Mouse (Mus musculus): ENCODE data around the gene Tfb1m. TPM values are rescaled to one million over a fixed set of nuclear protein-coding genes. Genes with fewer than 3 reads are reported as not detected.

Tfb1m gene
- 6.7 TPM for polyA plus RNA-seq (2014; fragmentation: Illumina TruSeq; extraction: RNeasy Lipid Tissue Mini Kit (QIAGEN cat#74804); ENCODE audit: insufficient read depth, low read depth, low replicate concordance)

GRCm38 (mm10) chr17:3557331-3558311 is at the start of gene Tfb1m:
Gene Tfb1m (minus strand): TSS chr17:3557781.

GRCm38 (mm10) chr17:3532254-3532653 is 25.3 kb downstream of the Tfb1m start, which contains the start of gene Cldn20:
Gene Cldn20 (plus strand): TSS chr17:3532554.

Other genes starting within 250 kb of the Tfb1m start
- 0.77 TPM for gene Tiam2, start 231.2 kb downstream of the Tfb1m start, polyA plus RNA-seq (2014; fragmentation: Illumina TruSeq; extraction: RNeasy Lipid Tissue Mini Kit (QIAGEN cat#74804); ENCODE audit: insufficient read depth, low read depth, low replicate concordance)
- gene Cldn20, start 25.2 kb downstream of the Tfb1m start, polyA plus RNA-seq (2014; fragmentation: Illumina TruSeq; extraction: RNeasy Lipid Tissue Mini Kit (QIAGEN cat#74804); ENCODE audit: insufficient read depth, low read depth, low replicate concordance): not detected
- gene Nox3, start 138.5 kb upstream of the Tfb1m start, polyA plus RNA-seq (2014; fragmentation: Illumina TruSeq; extraction: RNeasy Lipid Tissue Mini Kit (QIAGEN cat#74804); ENCODE audit: insufficient read depth, low read depth, low replicate concordance): not detected

Measured in lung, adult 10 weeks (tissue).